Mouse (Mus musculus): Measurements from ENCODE around the gene Sox14. TPM values are rescaled to one million over a fixed set of nuclear protein-coding genes. Genes with fewer than 3 reads are reported as not detected.

Gene Sox14
- polyA plus RNA-seq (2012; ENCODE audit: insufficient read depth, insufficient read length, missing spikeins) = not detected in 2 replicates

DNA sequence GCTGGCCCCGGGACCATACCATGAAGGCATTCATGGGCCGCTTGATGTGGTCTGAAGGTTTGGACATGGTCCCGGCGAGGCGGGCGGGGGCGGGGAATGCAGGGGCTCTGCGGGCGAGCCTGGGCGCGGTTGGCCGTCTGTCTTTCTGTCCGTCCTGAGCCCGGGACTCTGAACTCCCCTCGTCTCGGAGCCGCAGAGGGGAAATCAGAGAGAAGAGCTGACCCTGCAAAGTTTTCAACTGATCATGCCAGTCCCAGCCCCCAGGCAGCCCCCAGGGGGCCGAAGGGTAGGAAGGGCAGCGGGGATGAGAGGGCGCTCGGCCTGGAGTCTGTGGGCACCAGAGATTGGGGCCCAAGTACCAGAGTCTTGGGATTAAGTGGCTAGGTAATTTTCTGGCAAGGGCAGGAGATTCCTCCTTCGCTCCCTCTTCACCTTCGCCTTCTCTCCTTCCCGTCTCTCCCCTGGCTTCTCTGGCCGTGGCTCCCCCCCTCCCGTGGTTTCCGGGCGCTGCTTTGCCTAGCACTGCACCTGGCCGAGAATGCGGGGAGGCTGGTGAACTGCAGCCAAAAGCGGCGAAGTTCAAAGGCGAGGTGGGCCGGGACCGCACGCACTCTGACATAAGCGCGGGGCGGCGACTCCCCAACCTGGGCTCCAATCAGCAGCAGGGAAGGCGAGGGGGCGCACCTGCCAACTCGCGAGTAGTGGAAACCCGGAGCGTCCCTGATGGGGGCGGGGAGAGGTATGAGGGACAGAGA is at the start of gene Sox14:
Gene Sox14, minus strand, starts transcription at position 553 of the 755 bp plus-strand sequence.
- Histone ChIP-seq H3K27ac (replicated peaks; ENCODE audit: low read depth, low read length) (no peak within 1 kb of the TSS), H3K4me3 (ENCODE audit: insufficient read depth, low read depth, low read length) (no peak within 1 kb of the TSS), H3K4me1 (ENCODE audit: control insufficient read depth, insufficient read depth, insufficient read length, low read length) (no peaks in the 10 kb centered on the region)

DNA sequence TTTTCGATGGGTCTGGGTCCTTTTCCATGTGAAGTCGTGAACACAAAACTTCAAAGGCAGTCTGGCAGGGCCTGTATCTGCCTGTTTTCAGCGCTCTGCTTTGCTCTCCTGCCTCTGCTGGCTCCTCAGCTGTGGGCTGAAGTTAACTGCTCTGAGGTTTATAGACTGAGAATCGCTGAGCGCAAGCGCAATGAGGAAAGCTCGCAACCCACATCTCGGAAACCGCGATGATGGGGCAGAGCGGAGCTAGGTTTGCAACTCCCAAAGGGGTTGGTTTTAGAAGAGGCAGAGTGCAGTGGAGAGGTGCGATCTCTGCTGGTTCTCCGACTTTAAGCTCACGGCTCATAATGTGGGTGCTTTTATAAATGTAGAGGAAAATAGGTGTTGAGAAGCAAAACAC is 3.3 kb upstream of the Sox14 start:
- Histone ChIP-seq H3K27ac (replicated peaks; ENCODE audit: low read depth, low read length) (no peak overlapping the region), H3K4me1 (ENCODE audit: control insufficient read depth, insufficient read depth, insufficient read length, low read length) (no peaks in the 10 kb centered on the region), H3K4me3 (ENCODE audit: insufficient read depth, low read depth, low read length) (no peak overlapping the region)

DNA sequence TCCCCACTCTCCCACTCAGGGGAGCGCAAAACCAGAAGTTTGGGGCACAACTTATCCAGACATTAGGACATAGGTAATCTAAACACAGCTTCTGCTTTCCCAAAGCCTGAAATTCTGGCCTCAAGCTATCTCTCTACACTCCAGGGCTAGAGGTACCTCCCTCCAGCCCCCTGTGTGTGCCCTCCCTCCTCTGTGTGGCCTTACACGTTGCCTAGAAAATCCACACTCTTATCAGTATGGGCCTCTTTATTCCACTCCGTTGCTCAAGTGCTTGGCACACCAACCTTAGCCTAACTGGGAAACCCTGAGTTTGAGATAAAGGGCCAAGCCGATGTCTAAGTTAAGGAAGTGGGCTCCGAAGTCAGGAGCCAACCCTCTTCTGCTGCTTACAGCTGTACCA is 2.6 kb upstream of the Sox14 start:
- H3K27ac ChIP-seq (replicated peaks; ENCODE audit: low read depth, low read length) = no peak overlapping the region
- H3K4me3 ChIP-seq (ENCODE audit: insufficient read depth, low read depth, low read length) = no peak overlapping the region
- H3K4me1 ChIP-seq (ENCODE audit: control insufficient read depth, insufficient read depth, insufficient read length, low read length) = no peaks in the 10 kb centered on the region

DNA sequence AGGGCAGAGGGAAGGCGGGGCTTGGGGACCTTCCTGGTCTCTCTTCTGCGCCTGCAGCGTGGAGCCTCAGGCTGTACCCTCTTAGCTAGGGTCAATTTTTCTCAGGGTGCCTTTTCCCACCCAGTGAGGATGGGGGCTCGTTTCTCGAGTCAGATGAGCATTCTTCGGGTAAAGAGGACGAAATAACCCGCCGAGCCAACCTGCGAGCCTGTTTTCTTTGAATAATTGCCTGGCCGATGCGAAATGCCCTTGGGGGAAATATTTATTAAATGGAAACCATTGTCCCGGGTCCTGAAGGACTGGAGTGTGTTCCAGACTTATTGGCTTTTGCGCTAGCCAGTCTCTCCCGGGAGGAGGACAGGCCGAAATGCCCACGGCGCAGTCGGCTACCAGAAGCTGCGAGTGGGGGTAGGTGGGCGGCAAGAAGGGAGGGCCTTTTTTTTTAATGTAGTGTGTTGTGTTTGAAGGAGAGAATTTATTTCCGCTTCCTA is 1.1 kb upstream of the Sox14 start:
- H3K4me1 ChIP-seq (ENCODE audit: control insufficient read depth, insufficient read depth, insufficient read length, low read length) = no peaks in the 10 kb centered on the region
- H3K4me3 ChIP-seq (ENCODE audit: insufficient read depth, low read depth, low read length) = no peak overlapping the region
- no peak overlapping the region for H3K27ac ChIP-seq (replicated peaks; ENCODE audit: low read depth, low read length)

DNA sequence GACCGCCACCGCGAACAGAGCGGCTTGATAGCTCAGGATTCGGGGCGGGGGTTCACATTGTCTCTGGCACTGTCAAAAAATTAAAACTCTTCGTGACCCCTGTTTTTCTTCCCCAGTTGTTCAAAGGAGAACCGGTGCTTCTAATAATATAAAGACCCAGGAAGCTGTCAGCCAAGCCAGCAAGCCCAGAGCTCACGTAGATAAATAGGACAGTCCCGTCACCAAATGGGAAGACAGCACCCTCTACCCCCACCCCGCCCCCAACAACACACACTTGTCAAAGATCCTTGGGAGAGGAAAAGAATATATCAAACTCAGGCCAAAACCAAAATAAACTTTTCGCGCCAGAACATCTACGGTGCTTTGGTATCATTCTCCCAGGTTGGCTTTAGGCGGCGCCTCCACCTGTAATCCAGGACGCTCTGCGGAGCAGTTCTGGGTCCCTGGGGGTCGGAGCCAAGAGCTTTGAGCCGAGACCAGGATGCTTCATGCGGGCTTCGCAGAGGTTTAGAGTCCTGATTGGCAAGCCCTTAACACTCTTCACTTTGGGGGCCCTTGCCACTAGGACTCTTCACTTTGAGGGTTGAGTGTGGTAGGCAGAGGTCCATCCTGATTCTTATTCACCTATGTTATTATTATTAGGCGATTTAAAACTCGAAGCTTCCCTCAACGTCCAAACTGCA is 544 bp upstream of the Sox14 start:
- Histone ChIP-seq H3K27ac (replicated peaks; ENCODE audit: low read depth, low read length) (no peak overlapping the region), H3K4me1 (ENCODE audit: control insufficient read depth, insufficient read depth, insufficient read length, low read length) (no peaks in the 10 kb centered on the region), H3K4me3 (ENCODE audit: insufficient read depth, low read depth, low read length) (no peak overlapping the region)

DNA sequence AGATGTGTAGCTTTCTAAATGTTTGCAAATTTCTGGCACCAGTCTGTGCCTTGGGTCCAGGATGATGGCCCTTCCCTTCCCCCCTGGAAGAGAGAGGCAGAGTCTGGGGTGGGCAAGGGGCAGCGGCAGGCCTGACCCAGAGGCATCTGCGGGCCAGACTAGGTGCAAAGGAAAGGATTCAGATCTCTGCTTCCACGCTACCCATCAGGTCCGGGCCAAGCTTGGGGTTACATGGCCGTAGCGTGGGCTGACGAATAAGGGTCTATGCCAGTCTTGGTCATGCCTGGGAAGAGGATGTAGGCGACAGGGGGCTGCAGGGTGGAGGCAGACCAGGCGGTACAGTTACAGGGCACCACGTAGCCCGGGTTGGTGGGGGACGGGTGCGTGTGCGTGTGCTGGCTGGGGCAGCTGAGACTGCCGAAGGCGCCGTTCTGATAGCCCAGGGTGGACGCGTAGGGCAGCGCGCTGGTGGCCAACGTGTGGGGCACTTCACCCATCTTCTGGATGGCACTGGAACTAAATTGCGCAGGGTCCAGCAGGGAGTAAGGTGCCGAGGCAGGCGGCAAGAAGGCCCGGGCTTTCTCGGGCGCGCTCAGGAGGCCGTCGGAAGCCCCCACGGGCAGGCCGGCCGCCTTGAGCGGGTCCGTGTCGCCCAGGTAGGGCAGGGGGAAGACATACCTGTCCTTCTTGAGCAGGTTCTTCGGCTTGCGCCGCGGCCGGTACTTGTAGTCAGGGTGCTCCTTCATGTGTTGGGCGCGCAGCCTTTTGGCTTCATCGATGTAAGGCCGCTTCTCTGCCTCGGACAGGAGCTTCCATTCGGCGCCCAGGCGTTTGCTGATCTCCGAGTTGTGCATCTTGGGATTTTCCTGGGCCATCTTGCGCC is 994 bp downstream of the Sox14 start:
- Histone ChIP-seq H3K4me3 (ENCODE audit: insufficient read depth, low read depth, low read length) (no peak overlapping the region), H3K4me1 (ENCODE audit: control insufficient read depth, insufficient read depth, insufficient read length, low read length) (no peaks in the 10 kb centered on the region), H3K27ac (replicated peaks; ENCODE audit: low read depth, low read length) (no peak overlapping the region)

DNA sequence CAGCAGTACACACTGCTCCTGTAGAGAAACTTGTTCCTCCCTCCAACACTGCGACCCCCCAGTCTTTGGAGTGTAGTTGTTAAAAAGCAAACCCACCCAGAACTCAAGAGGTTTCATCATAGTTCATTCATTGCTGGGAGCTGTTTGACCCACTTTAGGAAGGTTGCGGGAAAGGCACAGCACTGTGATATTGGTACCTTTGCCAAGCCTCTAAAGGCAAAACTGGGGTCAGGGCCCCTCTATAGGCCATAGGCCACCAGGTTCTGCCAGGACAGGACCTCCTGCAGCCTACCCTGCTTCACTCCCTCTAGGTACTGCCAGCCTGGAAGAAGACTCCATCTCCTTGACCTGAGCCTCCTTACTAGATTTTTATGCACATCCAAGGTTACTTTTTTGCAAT is 2.2 kb downstream of the Sox14 start:
- Histone ChIP-seq H3K4me3 (ENCODE audit: insufficient read depth, low read depth, low read length) (no peak overlapping the region), H3K27ac (replicated peaks; ENCODE audit: low read depth, low read length) (no peak overlapping the region)

DNA sequence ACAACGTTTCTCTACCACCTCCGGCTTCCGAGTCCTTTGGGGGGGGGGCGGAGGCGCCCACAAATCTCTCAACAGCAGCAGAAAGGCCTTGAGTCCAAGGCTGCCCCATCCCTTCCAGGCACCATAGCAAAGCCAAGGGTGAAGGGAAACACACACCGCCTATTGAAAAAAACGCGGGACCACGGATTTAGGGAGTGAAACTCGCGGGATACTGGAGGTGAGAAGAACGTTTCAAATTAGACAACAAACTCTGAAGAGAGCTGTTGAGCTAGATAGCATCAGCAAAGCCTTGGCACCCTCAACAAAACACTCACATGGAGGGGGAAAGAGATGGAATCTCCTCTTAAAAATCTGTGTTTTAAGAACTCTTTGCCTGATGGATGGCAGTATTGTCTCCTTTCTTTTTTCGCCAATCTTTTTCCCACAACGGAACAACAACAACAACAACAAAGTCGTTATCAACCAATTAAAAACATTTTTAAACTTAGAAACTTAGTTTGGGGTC is 2.8 kb downstream of the Sox14 start:
- Histone ChIP-seq H3K27ac (replicated peaks; ENCODE audit: low read depth, low read length) (no peak overlapping the region), H3K4me1 (ENCODE audit: control insufficient read depth, insufficient read depth, insufficient read length, low read length) (no peaks in the 10 kb centered on the region), H3K4me3 (ENCODE audit: insufficient read depth, low read depth, low read length) (no peak overlapping the region)

More for the DNA sequence above, 2.2 kb downstream of the Sox14 start:
- H3K4me1 ChIP-seq (ENCODE audit: control insufficient read depth, insufficient read depth, insufficient read length, low read length) = no peaks in the 10 kb centered on the region

DNA sequence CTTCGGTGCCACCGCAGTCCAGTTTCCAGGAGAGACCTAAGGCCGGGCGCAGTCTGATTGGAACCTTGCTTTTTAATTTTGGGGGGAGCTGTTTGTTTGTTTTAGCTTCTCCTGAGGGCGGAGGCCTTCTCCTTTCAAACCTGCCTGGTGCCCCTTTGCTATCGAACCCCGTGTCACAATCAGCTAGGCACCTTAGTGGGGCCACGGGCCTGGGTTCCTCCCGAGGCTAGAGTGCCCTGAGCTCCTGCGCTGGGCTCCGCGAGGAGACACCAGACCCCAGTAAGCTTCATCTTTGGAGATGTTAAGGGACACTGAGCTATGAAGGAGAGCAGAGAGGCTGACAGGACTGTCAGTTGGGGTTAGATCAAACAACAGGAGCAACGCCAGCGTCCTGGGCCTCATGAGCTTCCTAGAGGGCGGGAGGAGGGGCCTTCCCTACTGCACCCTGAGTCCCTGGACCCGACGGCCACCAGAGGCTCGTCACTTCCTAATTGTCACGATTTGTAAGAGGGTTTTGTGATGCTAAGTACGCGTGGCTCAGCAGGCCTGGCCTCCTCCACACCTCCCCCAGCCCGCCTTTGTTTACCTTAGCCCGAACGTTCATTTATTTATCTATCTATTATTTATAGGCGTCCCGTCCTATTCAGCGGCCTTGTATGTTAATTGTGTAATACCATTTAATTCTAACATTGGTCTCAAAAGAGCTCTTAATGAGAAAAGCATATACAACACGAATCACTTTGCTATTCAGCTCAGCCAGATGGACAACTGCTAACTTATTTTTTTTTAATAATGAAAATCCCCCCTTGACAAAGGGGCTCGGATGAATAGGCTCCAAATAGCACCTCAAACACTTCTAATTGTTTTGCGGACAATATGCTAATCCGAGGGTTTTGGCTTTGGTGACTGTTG is 3.5 kb downstream of the Sox14 start:
- Histone ChIP-seq H3K27ac (replicated peaks; ENCODE audit: low read depth, low read length) (no peak overlapping the region), H3K4me3 (ENCODE audit: insufficient read depth, low read depth, low read length) (no peak overlapping the region), H3K4me1 (ENCODE audit: control insufficient read depth, insufficient read depth, insufficient read length, low read length) (no peaks in the 10 kb centered on the region)

DNA sequence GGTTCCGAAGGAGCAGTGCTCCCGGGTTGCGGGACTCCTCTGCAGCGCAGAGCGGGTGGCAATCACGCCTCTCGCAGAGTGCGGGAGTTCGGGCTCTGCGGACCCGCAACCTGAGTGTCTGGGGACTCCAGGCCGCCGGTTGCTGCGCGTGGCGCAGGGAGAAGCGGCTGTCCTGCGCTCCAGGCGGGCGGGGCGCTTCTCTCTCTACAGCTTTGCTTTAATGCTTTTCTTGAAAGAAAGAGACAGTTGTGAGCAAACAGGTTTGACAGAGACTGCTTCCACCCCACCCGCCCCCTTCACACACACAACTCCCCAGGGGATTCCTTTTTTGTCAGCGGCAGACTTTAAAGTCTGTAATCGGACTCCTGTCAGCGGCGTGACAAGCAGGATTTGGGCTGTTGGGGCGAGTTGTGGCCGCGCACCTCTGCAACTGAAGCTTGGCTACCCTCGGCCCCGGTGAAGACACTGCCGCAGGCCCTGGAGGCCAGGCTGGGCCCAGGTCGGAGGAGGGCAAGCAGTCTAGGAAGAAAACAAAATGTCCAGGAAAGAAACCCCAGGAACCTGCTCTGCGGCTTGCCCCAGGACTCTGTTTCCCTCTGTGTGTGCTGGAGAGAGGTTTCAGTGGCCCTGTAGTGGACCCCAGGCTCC is 4.3 kb downstream of the Sox14 start:
- H3K4me1 ChIP-seq (ENCODE audit: control insufficient read depth, insufficient read depth, insufficient read length, low read length) = no peaks in the 10 kb centered on the region
- no peak overlapping the region for H3K4me3 ChIP-seq (ENCODE audit: insufficient read depth, low read depth, low read length)
- no peak overlapping the region for H3K27ac ChIP-seq (replicated peaks; ENCODE audit: low read depth, low read length)

DNA sequence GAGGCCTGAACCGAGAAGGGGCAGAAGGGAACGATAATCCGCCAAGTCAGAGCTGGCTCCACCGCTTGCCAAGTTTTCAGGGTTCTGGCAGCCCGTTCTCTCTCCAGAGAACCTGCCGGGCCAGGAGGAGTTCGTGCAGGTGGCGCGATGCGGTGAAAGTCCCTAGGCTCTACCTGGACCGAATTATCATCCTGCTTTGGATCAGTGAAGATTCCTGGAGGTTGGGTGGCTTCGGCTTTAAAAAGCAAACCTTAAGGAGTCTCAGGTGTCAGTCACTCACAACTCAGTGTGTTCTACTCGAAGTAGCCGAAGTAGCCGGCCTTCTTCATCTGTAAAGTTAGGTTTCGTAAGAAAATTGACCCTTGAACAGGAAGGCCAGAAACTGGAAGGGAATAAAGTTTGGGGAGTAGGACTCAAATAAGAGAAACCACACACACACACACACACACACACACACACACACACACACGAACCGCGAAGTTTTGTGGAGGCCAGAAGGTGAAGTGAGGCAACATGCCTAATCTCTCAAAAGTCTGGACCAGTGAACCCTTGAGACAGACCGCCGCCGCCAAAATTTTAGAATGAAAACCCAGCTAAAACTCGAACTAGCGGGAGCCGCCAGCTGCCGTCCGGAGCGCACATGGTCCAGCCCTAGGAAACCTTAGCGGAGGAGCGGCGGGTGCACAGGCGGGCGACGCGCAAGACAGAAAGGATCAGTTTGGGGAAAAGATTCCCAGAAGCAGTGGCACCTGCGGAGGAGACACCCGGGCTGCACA is 5.0 kb downstream of the Sox14 start:
- Histone ChIP-seq H3K27ac (replicated peaks; ENCODE audit: low read depth, low read length) (no peak overlapping the region), H3K4me1 (ENCODE audit: control insufficient read depth, insufficient read depth, insufficient read length, low read length) (no peaks in the 10 kb centered on the region), H3K4me3 (ENCODE audit: insufficient read depth, low read depth, low read length) (no peak overlapping the region)

DNA sequence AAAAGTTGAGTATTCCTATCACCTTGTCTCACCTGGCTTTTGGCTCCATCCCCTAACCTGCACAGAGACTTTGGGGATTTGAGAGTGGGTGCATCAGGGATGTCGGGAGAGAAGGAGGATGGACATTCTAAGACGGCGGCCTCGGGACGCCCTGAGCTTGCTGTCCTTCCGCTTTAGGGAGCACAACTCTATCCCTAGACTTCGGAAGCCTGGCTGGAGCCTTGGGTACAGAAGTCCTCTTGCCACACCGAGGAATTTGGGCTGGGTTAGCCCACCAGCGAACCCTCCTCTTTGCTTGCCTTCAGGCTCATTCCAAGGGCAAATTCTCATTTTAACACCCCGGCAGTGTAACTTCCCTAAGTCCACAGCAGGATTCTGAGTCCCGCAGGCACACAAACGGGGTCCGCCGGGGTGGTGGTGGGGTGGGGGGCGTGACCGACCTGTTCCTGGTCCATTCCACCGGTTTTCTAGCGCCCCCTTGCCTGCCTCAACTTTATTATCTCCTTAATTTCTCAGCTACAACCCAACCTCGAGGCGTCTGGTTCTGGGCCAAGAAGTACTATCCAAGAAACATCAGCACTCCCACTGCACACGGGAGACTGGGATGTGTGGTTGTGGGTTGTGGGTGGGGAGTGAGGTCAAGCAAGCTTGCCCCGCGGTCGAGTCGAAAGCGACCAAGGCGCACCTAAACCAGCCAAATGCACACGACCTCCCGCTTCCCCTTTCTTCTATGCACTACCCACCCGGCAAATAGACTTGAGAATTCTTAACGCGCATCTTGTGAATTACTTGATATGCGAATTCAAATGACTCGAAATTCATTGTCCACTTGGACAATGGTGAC is 5.8 kb downstream of the Sox14 start:
- Histone ChIP-seq H3K4me3 (ENCODE audit: insufficient read depth, low read depth, low read length) (no peak overlapping the region), H3K27ac (replicated peaks; ENCODE audit: low read depth, low read length) (no peak overlapping the region), H3K4me1 (ENCODE audit: control insufficient read depth, insufficient read depth, insufficient read length, low read length) (no peaks in the 10 kb centered on the region)

Measured in brown adipose tissue, adult 24 weeks (tissue).